Comparison of ENCODE assay signal across 14 mouse cellular contexts in genomic region chr13:18730666-18731065, GRCm38 (mm10).
"Had no signal": no experiment of that assay in that cellular context is flagged by ENCODE, and none has a peak within 500 bp of the region (broad histone marks: within the 10 kb centered on the region; RNA-seq: fewer than 3 reads in every experiment).

No protein-coding gene starts in this region.

- H3K9ac ChIP-seq: limb, embryonic 13.5 days; liver, embryonic 13.5 days; midbrain, embryonic 13.5 days had no signal

- H3K27me3 ChIP-seq: limb, embryonic 13.5 days; liver, embryonic 13.5 days; midbrain, embryonic 13.5 days had no signal

- H3K27ac ChIP-seq: limb, embryonic 13.5 days; liver, embryonic 13.5 days; midbrain, embryonic 13.5 days; stomach, postnatal 0 days had no signal

- H3K4me3 ChIP-seq: limb, embryonic 13.5 days; liver, embryonic 13.5 days; midbrain, embryonic 13.5 days had no signal

- DNase-seq: kidney, adult 2 months; kidney, postnatal 14 days; kidney, postnatal 4 days; left cerebral cortex, postnatal 4 days; liver, embryonic 13.5 days; lung, adult 2 months; lung, postnatal 14 days; lung, postnatal 4 days; thymus, adult 2 months; thymus, postnatal 14 days; thymus, postnatal 4 days had no signal

- H3K4me1 ChIP-seq: limb, embryonic 13.5 days; liver, embryonic 13.5 days; midbrain, embryonic 13.5 days had no signal

- H3K4me2 ChIP-seq: limb, embryonic 13.5 days; liver, embryonic 13.5 days; midbrain, embryonic 13.5 days had no signal

- H3K9me3 ChIP-seq: limb, embryonic 13.5 days; liver, embryonic 13.5 days; midbrain, embryonic 13.5 days had no signal

- ATAC-seq: midbrain, embryonic 13.5 days had no signal
